Mouse (Mus musculus) midbrain, embryonic 16.5 days (tissue): ENCODE measurements around the gene Gm28510. TPM values are rescaled to one million over a fixed set of nuclear protein-coding genes. Genes with fewer than 3 reads are reported as not detected.
"Not testable (repeated sequence)": the region's sequence is repeated elsewhere in the genome, so short reads cannot be mapped to it uniquely, and the experiment has no call there.

Experiments
- ATAC-seq: fragments of 200-750 bp; cut with Nextera tagmentation; 2 replicates; pipeline ENCODE4 v1.8.0; 2017; ENCODE audit warnings: moderate TSS enrichment
- H3K27ac ChIP-seq: fragments of 300-500 bp; sonication (generic); 2 replicates; pipeline ENCODE4 v1.5.1; 2014; ENCODE audit warnings: mild to moderate bottlenecking, low read length, mixed read lengths
- H3K27me3 ChIP-seq: fragments of 300-500 bp; sonication (generic); 2 replicates; pipeline ENCODE4 v1.6.1; 2014; ENCODE audit warnings: low read depth, low read length, mixed read lengths; ENCODE audit not compliant: control insufficient read depth, insufficient read depth
- H3K36me3 ChIP-seq: fragments of 300-500 bp; sonication (generic); 2 replicates; pipeline ENCODE4 v1.6.1; 2014; ENCODE audit warnings: mild to moderate bottlenecking, low read length, moderate library complexity, mixed read lengths; ENCODE audit not compliant: control insufficient read depth, insufficient read depth
- H3K4me1 ChIP-seq: fragments of 300-500 bp; sonication (generic); 2 replicates; pipeline ENCODE4 v1.6.1; 2014; ENCODE audit warnings: mild to moderate bottlenecking, low read length, mixed read lengths; ENCODE audit not compliant: control insufficient read depth, insufficient read depth
- H3K4me2 ChIP-seq: fragments of 300-500 bp; sonication (generic); 2 replicates; pipeline ENCODE4 v1.6.1; 2014; ENCODE audit warnings: mild to moderate bottlenecking, low read length, mixed read lengths
- H3K4me3 ChIP-seq: fragments of 300-500 bp; sonication (generic); 2 replicates; pipeline ENCODE4 v1.5.1; 2014; ENCODE audit warnings: low read depth, mild to moderate bottlenecking, low read length, moderate library complexity, mixed read lengths
- H3K9ac ChIP-seq: fragments of 300-500 bp; sonication (generic); 2 replicates; pipeline ENCODE4 v1.6.1; 2014; ENCODE audit warnings: low read depth, low read length, mixed read lengths
- H3K9me3 ChIP-seq: fragments of 300-500 bp; sonication (generic); replicated peaks from 2 replicates; pipeline ENCODE4 v1.6.1; 2014; ENCODE audit warnings: mild to moderate bottlenecking, low read length, mixed read lengths; ENCODE audit not compliant: control insufficient read depth, poor library complexity, severe bottlenecking
- WGBS: fragments of 180-500 bp; shearing (Covaris S2); extraction: QIAGEN DNeasy Blood & Tissue Kit; methylation state at CpG from one replicate; pipeline ENCODE4 v1.1.7; 2014; 5-methylcytosine and 5-hydroxymethylcytosine counted together
- polyA plus RNA-seq: library from polyadenylated mRNA; unstranded; fragments of >200 nt; fragmentation: Nextera tagmentation; extraction: Ambion mirVana; gene quantifications from 2 replicates; pipeline ENCODE4 v1.2.1, GENCODE M21; 2015

Gene Gm28510
- polyA plus RNA-seq: not detected in 2 replicates

DNA sequence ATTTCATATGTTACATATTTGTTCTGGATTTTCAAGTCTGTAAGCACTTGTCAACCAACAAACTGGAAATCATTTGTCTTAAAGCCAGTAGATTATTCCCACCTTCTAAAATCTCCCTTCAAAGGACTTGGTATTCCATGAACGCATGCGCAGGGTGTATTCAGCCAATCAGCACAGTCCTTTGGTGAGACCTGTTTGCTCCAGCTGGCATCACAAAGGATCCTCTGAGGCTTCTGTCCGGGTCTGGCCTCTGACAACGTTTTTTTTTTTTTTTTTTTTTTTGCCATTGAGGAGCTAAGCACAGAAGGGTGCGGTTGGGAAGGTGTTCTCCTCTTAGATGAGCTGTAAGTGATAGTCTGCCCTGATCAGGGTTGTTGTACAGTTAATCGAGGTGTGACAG is at the start of gene Gm28510:
TSS of gene Gm28510 (plus strand) at position 301 of the 400 bp plus-strand sequence.
- not testable (repeated sequence) for H3K27ac ChIP-seq, H3K9ac ChIP-seq, H3K27me3 ChIP-seq, H3K4me3 ChIP-seq, H3K4me1 ChIP-seq, H3K4me2 ChIP-seq, H3K9me3 ChIP-seq, H3K36me3 ChIP-seq, ATAC-seq
- no CpG with 5 or more reads among the region's 6 CpGs for WGBS

Other genes starting within 250 kb of the Gm28510 start
- gene Gm20834, start 88.1 kb upstream of the Gm28510 start, polyA plus RNA-seq: not detected in 2 replicates
- gene Gm20737, start 123.3 kb downstream of the Gm28510 start, polyA plus RNA-seq: not detected in 2 replicates
- not detected in 2 replicates for gene Gm21775, start 140.7 kb downstream of the Gm28510 start, polyA plus RNA-seq
- not detected in 2 replicates for gene Gm21900, start 203.6 kb downstream of the Gm28510 start, polyA plus RNA-seq